Comparison of ENCODE assay signal across 9 mouse cellular contexts in the genomic region with DNA sequence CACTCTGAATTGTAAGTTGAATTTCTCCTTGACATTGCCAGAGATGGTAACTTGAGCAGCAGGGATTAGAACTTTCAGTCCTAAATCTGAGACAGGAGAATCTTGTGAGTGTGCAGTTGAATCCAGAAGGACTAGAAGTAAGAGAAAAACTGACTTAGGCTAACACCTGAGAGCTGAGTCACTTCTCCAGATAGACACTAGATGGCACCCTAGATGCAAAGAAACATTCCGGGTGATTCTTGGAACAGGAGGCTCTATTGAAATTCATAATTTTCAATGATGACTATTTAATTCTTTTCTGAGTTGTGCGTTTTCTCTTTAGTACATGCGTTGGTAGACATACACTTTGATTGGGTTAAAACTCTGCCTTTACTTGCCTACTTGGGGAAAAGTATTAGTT.
DNase-seq lines count a peak whose midpoint lies in the region; ATAC-seq and TF ChIP-seq lines count a peak whose summit lies in the region.
"Had no signal": no experiment of that assay in that cellular context is flagged by ENCODE, and none has a peak within 500 bp of the region (broad histone marks: within the 10 kb centered on the region; RNA-seq: fewer than 3 reads in every experiment).

No protein-coding gene starts in this region.

- H3K4me1 ChIP-seq in thymus, adult 2 months (replicated peaks; ENCODE audit: control insufficient read depth, insufficient read depth, low read length), result no peaks in the 10 kb centered on the region
- H3K4me1 ChIP-seq: heart, embryonic 13.5 days had no signal

- H3K27ac ChIP-seq in thymus, adult 2 months (ENCODE audit: control insufficient read depth, insufficient read depth, low read length), result no peak overlapping the region
- H3K27ac ChIP-seq: heart, embryonic 13.5 days had no signal

- DNase-seq in cerebellum, adult 9-11 months, result no peak
- peak; percentile 3 for DNase-seq in kidney, postnatal 14 days
- DNase-seq in kidney, adult 11 months, result no peak
- DNase-seq in thymus, adult 2 months, result peak; percentile 2
- no peak for DNase-seq in thymus, adult 18-20 months

- TF ChIP-seq POLR2A in thymus, adult 2 months (IDR thresholded peaks at IDR 0.05; ENCODE audit: control insufficient read depth, extremely low read depth, insufficient read depth, low read length, poor library complexity), result no peak

- WGBS in thymus, adult 2 months, result 38% methylated on average over 3 of the region's 3 CpGs

- no peaks in the 10 kb centered on the region for H3K36me3 ChIP-seq in thymus, adult 2 months (ENCODE audit: control insufficient read depth, insufficient read depth, low read length)
- H3K36me3 ChIP-seq: heart, embryonic 13.5 days had no signal

- no peak for TF ChIP-seq CTCF in thymus, adult 2 months (IDR thresholded peaks at IDR 0.05; ENCODE audit: borderline replicate concordance, control insufficient read depth, extremely low read depth, insufficient read depth, low read length, poor library complexity)

- ATAC-seq in cerebellum, adult (ENCODE audit: insufficient number of reproducible peaks, low FRiP score, low TSS enrichment), result peak; percentile 45; the same call in 1 of the 2 replicates
- ATAC-seq in monocyte, adult 5-6 weeks (replicated peaks; ENCODE audit: insufficient number of reproducible peaks, low FRiP score, low TSS enrichment, poor library complexity, severe bottlenecking), result no peak
- ATAC-seq in granulocyte monocyte progenitor cell, adult 5-6 weeks (replicated peaks; ENCODE audit: poor library complexity, severe bottlenecking), result no peak

- H3K4me3 ChIP-seq in thymus, adult 2 months (ENCODE audit: control insufficient read depth, insufficient read depth, low read length), result no peak overlapping the region
- H3K4me3 ChIP-seq: heart, embryonic 13.5 days had no signal

- H3K27me3 ChIP-seq in thymus, adult 2 months (ENCODE audit: control insufficient read depth, insufficient read depth, low read length), result no peaks in the 10 kb centered on the region
- H3K27me3 ChIP-seq: heart, embryonic 13.5 days had no signal

Comparison
In these comparisons a context has a peak if more than half of its experiments do, and no peak if none do; other contexts are left out.
1. DNase-seq: peak in kidney, postnatal 14 days (single experiment) and thymus, adult 2 months (single experiment); none in cerebellum, adult 9-11 months (single experiment), kidney, adult 11 months (single experiment) and thymus, adult 18-20 months (0 of 2).